Mouse (Mus musculus) neural tube, embryonic 13.5 days (tissue): ENCODE measurements at regions not wholly inside any gene's neighbourhood (a gene's known extent, or its start where the extent isn't known, plus 50 kb on each side); places are given as distances from the start of the nearest gene placed in this dataset.
A peak's percentile ranks its signal among the peaks of the same experiment; 100 is the strongest.
"Not testable (repeated sequence)": the region's sequence is repeated elsewhere in the genome, so short reads cannot be mapped to it uniquely, and the experiment has no call there.

ENCODE experiments used
- ATAC-seq: fragments of 200-750 bp; cut with Nextera tagmentation; 2 replicates; pipeline ENCODE4 v1.8.0; 2017; ENCODE audit warnings: low read depth, mild to moderate bottlenecking, moderate TSS enrichment, moderate library complexity
- H3K27ac ChIP-seq: fragments of 300-500 bp; sonication (generic); replicated peaks from 2 replicates; pipeline ENCODE4 v1.5.1; 2015; ENCODE audit warnings: moderate library complexity, mild to moderate bottlenecking, inconsistent platforms
- H3K27me3 ChIP-seq: fragments of 300-500 bp; sonication (generic); 2 replicates; pipeline ENCODE4 v1.6.1; 2015; ENCODE audit warnings: mild to moderate bottlenecking, inconsistent platforms
- H3K36me3 ChIP-seq: fragments of 300-500 bp; sonication (generic); 2 replicates; pipeline ENCODE4 v1.6.1; 2015; ENCODE audit warnings: mild to moderate bottlenecking, inconsistent platforms
- H3K4me1 ChIP-seq: fragments of 300-500 bp; sonication (generic); replicated peaks from 2 replicates; pipeline ENCODE4 v1.6.1; 2015; ENCODE audit warnings: inconsistent platforms
- H3K4me2 ChIP-seq: fragments of 300-500 bp; sonication (generic); 2 replicates; pipeline ENCODE4 v1.6.1; 2015; ENCODE audit warnings: inconsistent platforms, mild to moderate bottlenecking, moderate library complexity
- H3K4me3 ChIP-seq: fragments of 300-500 bp; sonication (generic); 2 replicates; pipeline ENCODE4 v1.5.1; 2015; ENCODE audit warnings: mild to moderate bottlenecking, inconsistent platforms
- H3K9ac ChIP-seq: fragments of 300-500 bp; sonication (generic); 2 replicates; pipeline ENCODE4 v1.6.1; 2015; ENCODE audit warnings: moderate library complexity, mild to moderate bottlenecking, inconsistent platforms
- H3K9me3 ChIP-seq: fragments of 300-500 bp; sonication (generic); 2 replicates; pipeline ENCODE4 v1.6.1; 2016; ENCODE audit warnings: inconsistent platforms
- WGBS: fragments of 180-500 bp; shearing (Covaris S2); methylation state at CpG from one replicate; pipeline ENCODE4 v1.1.7; 2015; 5-methylcytosine and 5-hydroxymethylcytosine counted together

DNA sequence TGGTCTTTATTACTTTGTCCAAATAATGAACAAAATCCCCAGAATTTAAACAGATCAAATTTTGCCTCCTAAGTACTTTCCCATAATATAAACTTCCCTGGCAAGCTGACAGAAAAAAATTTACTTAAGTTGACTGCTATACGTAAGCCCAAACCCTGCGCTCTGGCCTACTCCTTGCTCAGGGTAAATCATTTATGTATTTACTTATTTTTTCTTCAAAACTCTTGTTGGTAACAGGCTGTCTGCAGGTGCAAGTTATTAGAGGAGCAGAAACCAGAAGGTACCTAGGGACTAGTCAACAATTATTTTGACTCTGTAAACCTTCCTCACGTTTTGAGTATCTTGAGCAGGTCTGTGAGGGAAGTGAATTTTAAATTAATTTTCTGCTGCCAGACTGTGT, 2615.7 kb downstream of the Poteg start:
- H3K27me3 ChIP-seq = no peaks in the 10 kb centered on the region
- WGBS = 84% methylated on average over 3 of the region's 3 CpGs
- no peak overlapping the region for H3K4me2 ChIP-seq
- no peaks in the 10 kb centered on the region for H3K9me3 ChIP-seq
- no peaks in the 10 kb centered on the region for H3K4me1 ChIP-seq
- no peak overlapping the region for H3K9ac ChIP-seq
- H3K4me3 ChIP-seq = no peak overlapping the region
- no peaks in the 10 kb centered on the region for H3K36me3 ChIP-seq
- H3K27ac ChIP-seq = no peak overlapping the region
- no peak for ATAC-seq

DNA sequence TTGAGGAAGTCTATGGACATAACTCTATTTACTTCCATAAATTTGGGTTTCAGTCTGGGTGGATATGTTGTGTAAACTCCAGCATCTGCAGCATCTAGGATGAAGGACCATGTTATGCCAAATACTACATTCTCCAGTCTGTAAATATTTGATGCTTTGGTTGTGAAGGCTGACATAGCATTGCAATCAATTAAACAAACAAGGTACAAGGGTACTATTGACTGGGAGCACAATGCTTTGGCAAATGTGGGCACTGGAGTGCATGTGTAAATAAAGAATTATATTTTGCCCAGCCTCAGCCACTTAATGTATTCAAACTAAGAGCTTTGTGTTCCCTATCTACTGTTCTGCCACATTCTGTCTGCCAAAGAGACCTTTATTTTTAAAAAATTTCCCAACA, 2630.3 kb downstream of the Poteg start:
- no peaks in the 10 kb centered on the region for H3K36me3 ChIP-seq
- H3K27ac ChIP-seq = no peak overlapping the region
- H3K27me3 ChIP-seq = no peaks in the 10 kb centered on the region
- H3K4me2 ChIP-seq = no peak overlapping the region
- no peak overlapping the region for H3K9ac ChIP-seq
- no peaks in the 10 kb centered on the region for H3K4me1 ChIP-seq
- no peaks in the 10 kb centered on the region for H3K9me3 ChIP-seq
- no peak for ATAC-seq
- H3K4me3 ChIP-seq = no peak overlapping the region

DNA sequence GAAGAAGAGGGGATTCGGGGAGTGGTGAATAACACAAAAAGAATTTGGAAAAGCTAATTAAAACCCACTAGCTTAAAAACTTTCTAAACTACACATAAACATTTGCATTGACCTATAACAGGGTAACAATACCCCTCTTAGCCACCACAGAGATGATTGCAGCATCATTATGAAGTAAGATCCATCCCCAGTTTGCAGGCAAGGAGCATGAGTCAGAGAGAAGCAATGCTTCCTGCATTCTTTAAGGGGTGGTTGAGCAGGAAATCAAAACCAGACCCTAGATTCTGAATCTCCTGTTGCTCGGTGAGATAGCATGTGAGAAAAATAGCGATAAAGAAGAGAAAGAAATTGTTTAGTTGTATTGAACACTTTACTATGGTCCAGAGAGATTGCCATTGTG, 2680.3 kb downstream of the Poteg start:
- H3K9ac ChIP-seq = no peak overlapping the region
- no peaks in the 10 kb centered on the region for H3K9me3 ChIP-seq
- H3K4me1 ChIP-seq = no peaks in the 10 kb centered on the region
- no peak for ATAC-seq
- H3K4me2 ChIP-seq = no peak overlapping the region
- no peak overlapping the region for H3K4me3 ChIP-seq
- no peaks in the 10 kb centered on the region for H3K27me3 ChIP-seq
- no peaks in the 10 kb centered on the region for H3K36me3 ChIP-seq
- H3K27ac ChIP-seq = no peak overlapping the region
- whole genome bisulfite sequencing = 83% methylated on average over 3 of the region's 3 CpGs

DNA sequence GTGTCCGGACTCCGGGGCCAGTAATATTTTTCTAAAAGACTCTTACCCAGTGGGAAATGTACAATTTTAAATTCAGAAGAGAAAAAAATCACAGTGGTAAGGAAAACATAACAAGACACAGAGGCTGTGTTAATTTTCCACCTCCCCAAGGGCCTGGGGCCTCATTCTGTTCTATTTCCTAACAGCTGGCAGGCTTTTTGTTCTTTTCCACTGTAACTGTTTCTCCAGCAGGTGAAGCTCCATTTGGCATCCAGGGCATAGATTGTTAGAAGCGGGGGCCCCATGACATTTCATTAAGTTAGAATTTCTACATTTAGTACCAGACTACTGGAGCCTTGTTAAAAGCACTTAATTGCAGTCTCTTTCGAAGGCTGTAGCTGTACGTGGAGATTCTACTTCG, 2687.5 kb downstream of the Poteg start:
- Histone ChIP-seq H3K4me2 (no peak overlapping the region), H3K27ac (no peak overlapping the region), H3K27me3 (no peaks in the 10 kb centered on the region), H3K36me3 (no peaks in the 10 kb centered on the region), H3K4me1 (no peaks in the 10 kb centered on the region), H3K9me3 (no peaks in the 10 kb centered on the region), H3K9ac (no peak overlapping the region), H3K4me3 (no peak overlapping the region)
- no peak for ATAC-seq
- 59% methylated on average over 6 of the region's 6 CpGs for WGBS

DNA sequence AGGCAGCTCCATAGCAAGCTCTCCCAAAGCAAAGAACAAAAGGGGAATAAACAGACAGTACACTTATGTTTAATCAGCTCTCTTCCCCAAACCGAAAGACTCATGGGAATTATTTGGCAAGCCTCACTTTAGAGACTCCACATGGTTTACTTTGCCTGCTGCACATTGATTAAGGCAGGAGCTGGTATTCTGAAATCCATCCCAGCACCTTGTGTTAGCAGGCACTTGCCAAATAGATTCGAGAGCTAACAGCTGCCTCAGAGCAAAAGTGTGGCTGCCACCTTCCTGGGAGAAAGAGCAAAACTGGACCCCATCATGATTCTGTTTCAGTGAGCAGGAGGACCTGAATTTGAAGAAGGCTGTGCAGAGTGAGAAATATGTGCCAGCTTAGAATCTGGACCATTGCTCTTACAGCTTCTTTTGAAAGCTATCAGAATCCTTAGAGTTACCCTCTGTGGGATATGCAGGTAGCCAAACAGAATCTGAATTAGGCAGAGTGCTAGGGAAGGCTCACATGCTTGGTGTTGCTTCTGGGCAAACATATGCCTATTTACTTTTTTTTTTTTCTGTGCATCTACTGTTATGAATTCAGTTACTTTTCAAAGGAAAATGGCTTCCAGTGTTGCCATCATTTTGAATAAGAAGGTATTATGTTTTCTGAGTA, 2703.8 kb downstream of the Poteg start:
- 66% methylated on average over 2 of the region's 2 CpGs for WGBS
- Histone ChIP-seq H3K4me1 (no peaks in the 10 kb centered on the region), H3K4me2 (no peak overlapping the region), H3K27ac (no peak overlapping the region), H3K27me3 (no peaks in the 10 kb centered on the region), H3K9me3 (no peaks in the 10 kb centered on the region), H3K9ac (no peak overlapping the region), H3K36me3 (no peaks in the 10 kb centered on the region), H3K4me3 (no peak overlapping the region)
- ATAC-seq = no peak

DNA sequence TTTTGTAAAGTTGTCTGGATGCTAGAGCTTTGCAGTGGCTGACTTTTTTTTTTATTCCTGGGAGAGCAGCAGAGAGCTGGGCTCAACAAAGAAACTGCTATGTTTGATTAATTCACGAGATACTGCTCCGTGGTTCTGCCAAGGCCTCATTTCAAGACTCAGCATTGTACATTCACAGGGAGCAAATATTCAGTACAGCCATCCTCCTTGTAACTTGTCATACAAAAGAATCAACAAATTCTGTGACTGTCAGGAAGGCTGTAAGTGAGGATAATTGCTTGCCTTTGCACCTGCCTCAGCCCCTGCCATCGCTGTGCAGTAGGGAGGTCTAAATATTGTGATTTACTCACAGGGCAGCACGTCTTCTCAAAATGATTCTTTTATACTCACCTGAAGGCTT, 2705.5 kb downstream of the Poteg start:
- no peak overlapping the region for H3K27ac ChIP-seq
- ATAC-seq = no peak

DNA sequence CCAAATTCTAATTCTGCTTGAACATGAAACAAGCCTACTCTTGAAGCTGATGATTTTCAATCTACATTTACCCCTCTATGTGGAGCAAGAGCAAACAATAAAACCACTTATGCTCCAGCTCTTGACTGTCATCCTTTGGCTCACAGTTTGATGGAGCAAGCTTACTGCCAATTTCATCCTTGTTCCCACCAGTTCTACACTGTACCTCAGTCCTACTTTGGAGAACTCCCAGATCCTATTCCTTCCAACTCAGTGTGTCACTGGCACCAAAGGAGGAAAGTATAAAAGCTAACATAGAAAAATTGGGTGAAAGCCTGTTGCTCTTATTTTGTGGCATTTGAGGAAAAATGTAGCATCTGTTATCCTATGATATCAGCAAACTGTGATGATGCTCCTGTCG, 2724.4 kb downstream of the Poteg start:
- Histone ChIP-seq H3K9ac (no peak overlapping the region), H3K4me1 (no peaks in the 10 kb centered on the region), H3K9me3 (no peaks in the 10 kb centered on the region), H3K4me3 (no peak overlapping the region), H3K27me3 (no peaks in the 10 kb centered on the region), H3K4me2 (no peak overlapping the region), H3K36me3 (no peaks in the 10 kb centered on the region), H3K27ac (no peak overlapping the region)
- WGBS = 94% methylated on average over 1 of the region's 1 CpGs
- ATAC-seq = no peak

More for the DNA sequence above, 2705.5 kb downstream of the Poteg start:
- Histone ChIP-seq H3K9ac (no peak overlapping the region), H3K4me3 (no peak overlapping the region), H3K27me3 (no peaks in the 10 kb centered on the region), H3K4me1 (no peaks in the 10 kb centered on the region), H3K4me2 (no peak overlapping the region), H3K36me3 (no peaks in the 10 kb centered on the region), H3K9me3 (no peaks in the 10 kb centered on the region)
- WGBS = 62% methylated on average over 4 of the region's 4 CpGs

DNA sequence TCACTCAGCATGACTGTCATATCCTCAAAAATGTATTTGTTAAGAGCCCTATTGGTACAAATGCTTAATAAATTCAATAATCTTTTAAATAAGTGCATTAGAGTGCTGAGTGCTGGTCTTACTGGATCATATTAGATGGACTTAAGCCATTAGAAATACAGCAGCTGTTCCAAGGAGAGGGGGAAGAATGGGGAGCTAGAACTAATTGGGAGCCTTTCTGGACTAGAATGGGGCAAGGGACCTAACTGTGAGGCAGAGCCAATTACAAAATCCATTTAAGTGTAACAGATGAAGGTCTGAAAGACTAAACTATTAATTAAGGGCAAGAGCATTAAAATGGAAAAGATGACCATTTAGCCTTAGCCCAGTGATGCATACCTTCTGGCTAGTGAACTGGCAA, 2755.3 kb downstream of the Poteg start:
- not testable (repeated sequence) for H3K9ac ChIP-seq, H3K4me1 ChIP-seq, H3K27me3 ChIP-seq, H3K36me3 ChIP-seq, ATAC-seq, H3K9me3 ChIP-seq, H3K4me3 ChIP-seq, H3K4me2 ChIP-seq, H3K27ac ChIP-seq

DNA sequence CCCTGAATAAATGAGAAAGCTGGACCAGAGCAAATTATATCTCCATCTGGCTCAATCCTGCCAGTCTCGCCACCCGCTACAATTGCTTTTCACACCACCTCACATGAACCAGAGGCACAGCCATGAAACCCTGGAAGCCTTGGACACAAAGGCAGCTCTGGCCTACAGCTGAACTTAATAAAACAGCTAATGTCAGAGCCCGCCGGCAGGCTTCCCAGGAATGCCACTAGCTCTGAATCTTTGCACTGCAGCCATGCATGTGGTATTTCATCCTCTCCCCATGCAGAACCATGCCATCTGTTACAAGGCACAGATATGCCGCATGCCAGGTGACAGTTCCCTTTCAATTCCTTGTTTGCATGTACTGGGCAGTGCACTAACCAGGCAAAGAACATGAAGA, 2779.9 kb downstream of the Poteg start:
- Histone ChIP-seq H3K27ac (no peak overlapping the region), H3K4me1 (no peaks in the 10 kb centered on the region), H3K4me3 (no peak overlapping the region), H3K36me3 (no peaks in the 10 kb centered on the region), H3K4me2 (no peak overlapping the region), H3K27me3 (no peaks in the 10 kb centered on the region), H3K9me3 (no peaks in the 10 kb centered on the region), H3K9ac (no peak overlapping the region)
- ATAC-seq = peak; percentile 53; the same call in 1 of the 2 replicates
- 63% methylated on average over 5 of the region's 5 CpGs for WGBS

DNA sequence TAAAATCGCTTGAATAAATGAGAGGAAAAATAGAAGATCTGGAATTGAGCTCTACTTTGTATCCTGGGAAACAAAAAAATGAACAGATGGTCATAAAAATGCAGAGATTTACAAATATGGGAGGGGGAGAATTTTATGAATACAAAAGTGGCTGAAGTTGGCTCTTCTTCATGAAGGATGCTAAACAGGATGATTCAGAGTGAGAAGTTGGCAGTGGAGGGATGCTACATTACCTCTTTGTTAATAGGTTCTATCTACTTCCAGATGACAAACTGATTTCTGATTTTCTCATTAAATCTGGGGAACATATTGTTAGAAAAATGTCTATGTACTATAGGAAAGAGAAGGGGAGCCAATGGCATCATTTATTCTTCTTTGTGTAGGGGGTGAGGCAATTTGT, 2785.8 kb downstream of the Poteg start:
- Histone ChIP-seq H3K4me1 (no peaks in the 10 kb centered on the region), H3K4me2 (no peak overlapping the region), H3K9ac (no peak overlapping the region), H3K9me3 (no peaks in the 10 kb centered on the region), H3K27me3 (no peaks in the 10 kb centered on the region), H3K36me3 (no peaks in the 10 kb centered on the region), H3K4me3 (no peak overlapping the region), H3K27ac (no peak overlapping the region)
- WGBS = 84% methylated on average over 1 of the region's 1 CpGs
- no peak for ATAC-seq

DNA sequence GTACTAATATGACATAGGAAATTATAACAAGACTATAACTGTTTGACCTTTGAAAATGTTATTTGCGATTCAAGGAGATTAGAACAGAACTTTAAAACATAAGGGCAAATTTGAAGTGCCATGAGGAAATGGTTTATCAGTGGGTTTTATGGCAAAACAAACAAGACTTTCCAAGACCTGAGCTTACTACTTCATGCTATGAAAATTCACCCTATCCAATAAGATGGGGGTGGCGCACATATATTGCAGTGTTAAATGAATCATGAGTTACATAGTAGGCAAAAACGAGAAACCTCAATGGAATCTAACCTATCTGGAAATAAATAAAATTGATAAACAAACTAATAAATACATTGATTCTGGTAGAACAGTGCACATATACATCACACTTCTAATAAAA, 2804.3 kb downstream of the Poteg start:
- Histone ChIP-seq H3K4me1 (no peaks in the 10 kb centered on the region), H3K9ac (no peak overlapping the region), H3K27ac (no peak overlapping the region), H3K36me3 (no peaks in the 10 kb centered on the region), H3K9me3 (no peaks in the 10 kb centered on the region), H3K4me3 (no peak overlapping the region), H3K4me2 (no peak overlapping the region), H3K27me3 (no peaks in the 10 kb centered on the region)
- no peak for ATAC-seq
- WGBS = 84% methylated on average over 3 of the region's 3 CpGs

DNA sequence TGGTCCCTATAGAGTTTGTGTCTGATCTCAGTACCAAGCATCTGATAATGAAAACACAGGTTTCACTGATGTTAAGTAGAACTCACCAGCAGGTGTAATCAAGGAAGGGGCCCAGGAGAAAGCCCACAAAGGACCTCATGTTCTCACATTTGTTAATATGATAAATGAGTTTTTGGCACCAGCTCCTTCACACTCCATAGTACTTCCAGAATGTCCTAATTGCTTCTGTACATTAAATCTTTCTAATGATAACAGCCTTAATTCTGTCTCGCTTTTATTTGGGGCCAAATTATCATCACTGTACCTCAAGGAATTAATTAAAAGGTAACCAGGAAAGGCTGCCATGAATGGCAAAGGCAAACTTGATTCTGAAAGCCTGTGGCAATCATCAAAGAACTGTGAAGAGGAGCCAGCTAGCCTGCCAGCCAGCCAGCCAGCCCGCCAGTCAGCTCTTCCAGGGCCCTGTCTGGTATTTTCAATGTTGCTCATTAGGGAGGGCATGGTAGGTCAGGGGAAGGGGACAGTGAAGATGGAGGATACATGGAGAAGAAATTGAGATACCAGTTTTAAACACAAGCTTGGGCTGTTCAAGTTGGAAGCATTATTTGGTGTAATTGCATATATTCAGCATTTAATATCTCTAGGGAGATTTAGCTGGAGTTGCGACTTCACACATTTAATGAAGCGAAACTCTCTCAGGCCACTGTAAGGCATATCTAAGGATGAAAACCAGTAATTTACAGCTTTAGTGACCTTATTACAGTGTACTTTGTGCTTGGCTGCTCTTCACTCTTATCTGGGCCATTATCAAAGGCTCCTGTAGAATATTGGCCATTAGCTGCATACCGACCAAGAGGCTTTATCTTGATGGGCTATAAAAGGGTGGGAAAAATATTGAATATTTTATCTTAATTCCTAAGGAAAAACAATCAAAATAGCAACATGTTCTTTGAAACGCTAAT, 2822.8 kb downstream of the Poteg start:
- no peaks in the 10 kb centered on the region for H3K9me3 ChIP-seq

More for the DNA sequence above, 2822.8 kb downstream of the Poteg start:
- ATAC-seq = no peak
- H3K4me3 ChIP-seq = no peak overlapping the region
- no peaks in the 10 kb centered on the region for H3K27me3 ChIP-seq
- WGBS = 79% methylated on average over 6 of the region's 6 CpGs
- no peak overlapping the region for H3K4me2 ChIP-seq
- no peaks in the 10 kb centered on the region for H3K4me1 ChIP-seq
- H3K27ac ChIP-seq = no peak overlapping the region
- H3K36me3 ChIP-seq = no peaks in the 10 kb centered on the region
- H3K9ac ChIP-seq = no peak overlapping the region
